Mouse (Mus musculus) lung, postnatal 0 days (tissue): ENCODE measurements around the gene Hook2. TPM values are rescaled to one million over a fixed set of nuclear protein-coding genes. Genes with fewer than 3 reads are reported as not detected.

Experiments used
- ATAC-seq: fragments of 200-750 bp; cut with Nextera tagmentation; 2 replicates; pipeline ENCODE4 v1.8.0; 2017; ENCODE audit warnings: moderate library complexity
- DNase-seq: peaks from one replicate; pipeline ENCODE4 v3.0.0-alpha.2; 2016; ENCODE audit warnings: low spot score
- H3K27ac ChIP-seq: fragments of 300-500 bp; sonication (generic); 2 replicates; pipeline ENCODE4 v1.5.1; 2014; ENCODE audit warnings: antibody characterized with exemption, mild to moderate bottlenecking, low read length, mixed read lengths
- H3K27me3 ChIP-seq: fragments of 300-500 bp; sonication (generic); replicated peaks from 2 replicates; pipeline ENCODE4 v1.6.1; 2014; ENCODE audit warnings: low read length, mixed read lengths; ENCODE audit not compliant: insufficient read depth
- H3K36me3 ChIP-seq: fragments of 300-500 bp; sonication (generic); 2 replicates; pipeline ENCODE4 v1.6.1; 2014; ENCODE audit warnings: low read length, mixed read lengths; ENCODE audit not compliant: insufficient read depth
- H3K4me1 ChIP-seq: fragments of 300-500 bp; sonication (generic); 2 replicates; pipeline ENCODE4 v1.6.1; 2014; ENCODE audit warnings: antibody characterized with exemption, low read depth, low read length, mixed read lengths; ENCODE audit not compliant: insufficient read depth
- H3K4me2 ChIP-seq: fragments of 300-500 bp; sonication (generic); replicated peaks from 2 replicates; pipeline ENCODE4 v1.6.1; 2014; ENCODE audit warnings: low read depth, mild to moderate bottlenecking, low read length, moderate library complexity, mixed read lengths
- H3K4me3 ChIP-seq: fragments of 300-500 bp; sonication (generic); 2 replicates; pipeline ENCODE4 v1.5.1; 2014; ENCODE audit warnings: low read depth, low read length
- H3K9ac ChIP-seq: fragments of 300-500 bp; sonication (generic); replicated peaks from 2 replicates; pipeline ENCODE4 v1.6.1; 2014; ENCODE audit warnings: low read depth, mild to moderate bottlenecking
- H3K9me3 ChIP-seq: fragments of 300-500 bp; sonication (generic); 2 replicates; pipeline ENCODE4 v1.6.1; 2016; ENCODE audit warnings: low read length, mixed read lengths
- CTCF ChIP-seq: IDR thresholded peaks from 2 replicates; pipeline ENCODE4 v1.5.1; 2016; ENCODE audit warnings: antibody characterized with exemption, mild to moderate bottlenecking
- EP300 ChIP-seq: IDR thresholded peaks from 2 replicates; pipeline ENCODE4 v1.6.1; 2016; ENCODE audit warnings: antibody characterized with exemption, mild to moderate bottlenecking, control low read depth
- WGBS: fragments of 180-500 bp; shearing (Covaris S2); extraction: QIAGEN DNeasy Blood & Tissue Kit; methylation state at CpG from one replicate; pipeline ENCODE4 v1.1.7; 2014; 5-methylcytosine and 5-hydroxymethylcytosine counted together
- polyA plus RNA-seq: library from polyadenylated mRNA; unstranded; fragments of >200 nt; fragmentation: Nextera tagmentation; extraction: Ambion mirVana; gene quantifications from 2 replicates; pipeline ENCODE4 v1.2.1, GENCODE M21; 2015

The Hook2 gene
- polyA plus RNA-seq, 1 experiment from 2014 or later, result 19.2 TPM

DNA sequence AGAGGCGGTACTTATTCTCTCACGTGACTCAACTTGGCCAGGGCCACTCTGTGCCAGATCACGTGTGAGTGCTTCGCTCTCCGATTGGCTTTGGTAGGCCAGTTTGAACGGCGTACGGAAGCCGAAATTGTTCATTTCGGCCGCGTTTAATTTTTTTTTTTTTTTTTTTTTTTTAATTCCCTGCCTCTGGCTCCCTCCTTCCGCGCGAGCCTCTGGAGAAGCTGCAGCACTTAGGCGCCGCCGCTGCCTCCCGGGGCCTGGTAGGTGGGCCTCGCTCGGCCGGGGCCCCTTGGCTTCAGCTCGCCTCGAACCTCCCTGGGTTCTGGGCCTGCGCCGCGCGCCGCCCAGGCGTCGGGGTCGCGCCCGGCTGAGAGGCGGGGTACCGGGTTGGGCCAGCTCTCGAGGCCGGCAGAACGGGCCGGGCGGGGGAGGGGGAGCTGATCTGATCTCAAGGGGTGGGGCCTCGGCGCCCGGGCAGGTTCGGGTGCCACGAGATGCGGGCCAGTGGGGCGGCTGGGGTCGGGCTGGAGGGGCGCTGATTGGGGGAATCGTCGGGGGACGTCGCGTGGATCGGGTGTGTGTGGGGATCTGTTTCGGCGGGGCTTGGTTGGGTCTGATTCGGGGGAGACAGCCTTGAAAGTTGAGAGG lies 46.4 kb downstream of the Hook2 start, which contains the start of gene Tnpo2:
Gene Tnpo2, plus strand, starts transcription at position 198 of the 648 bp plus-strand sequence.
- Histone ChIP-seq H3K4me2 (peak within 1 kb of the TSS; percentile 96), H3K9me3 (no peaks in the 10 kb centered on the region), H3K4me3 (peak within 1 kb of the TSS; percentile 81), H3K36me3 (no peaks in the 10 kb centered on the region; the same call in 1 of the 2 replicates), H3K27ac (peak within 1 kb of the TSS; percentile 94), H3K27me3 (no peaks in the 10 kb centered on the region), H3K4me1 (peaks cover 3% of the 10 kb centered on the region), H3K9ac (peak within 1 kb of the TSS; percentile 76)
- DNase-seq (peak; percentile 99), ATAC-seq (peak; percentile 94)
- TF ChIP-seq EP300 (peak; percentile 71), CTCF (no peak)
- WGBS, result under 1% methylated on average over 59 of the region's 59 CpGs

DNA sequence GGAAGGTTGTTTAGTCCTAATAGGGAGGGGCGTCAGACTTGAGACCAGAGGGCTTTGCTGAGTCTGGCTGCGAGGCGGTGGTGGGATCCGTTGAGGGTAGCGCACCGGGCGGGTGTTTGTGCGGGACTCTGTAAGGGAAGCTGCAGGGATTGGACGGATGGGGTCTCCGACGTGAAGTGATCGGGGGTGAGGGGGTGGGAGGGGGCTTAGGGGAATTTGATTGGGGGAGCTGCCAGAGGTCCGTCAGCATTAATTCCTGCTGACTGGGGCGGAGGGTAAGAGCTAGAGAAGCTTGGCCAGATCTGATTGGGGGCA lies 46.9 kb downstream of the Hook2 start:
- no peak for TF ChIP-seq EP300
- ATAC-seq (peak; percentile 23), DNase-seq (no peak)
- Histone ChIP-seq H3K4me2 (peak overlapping the region; percentile 96), H3K9me3 (no peaks in the 10 kb centered on the region), H3K9ac (peak overlapping the region; percentile 76), H3K4me3 (peak overlapping the region; percentile 81), H3K27me3 (no peaks in the 10 kb centered on the region), H3K36me3 (no peaks in the 10 kb centered on the region), H3K4me1 (peaks cover 3% of the 10 kb centered on the region), H3K27ac (peak overlapping the region; percentile 94)
- WGBS, result 2% methylated on average over 14 of the region's 14 CpGs

DNA sequence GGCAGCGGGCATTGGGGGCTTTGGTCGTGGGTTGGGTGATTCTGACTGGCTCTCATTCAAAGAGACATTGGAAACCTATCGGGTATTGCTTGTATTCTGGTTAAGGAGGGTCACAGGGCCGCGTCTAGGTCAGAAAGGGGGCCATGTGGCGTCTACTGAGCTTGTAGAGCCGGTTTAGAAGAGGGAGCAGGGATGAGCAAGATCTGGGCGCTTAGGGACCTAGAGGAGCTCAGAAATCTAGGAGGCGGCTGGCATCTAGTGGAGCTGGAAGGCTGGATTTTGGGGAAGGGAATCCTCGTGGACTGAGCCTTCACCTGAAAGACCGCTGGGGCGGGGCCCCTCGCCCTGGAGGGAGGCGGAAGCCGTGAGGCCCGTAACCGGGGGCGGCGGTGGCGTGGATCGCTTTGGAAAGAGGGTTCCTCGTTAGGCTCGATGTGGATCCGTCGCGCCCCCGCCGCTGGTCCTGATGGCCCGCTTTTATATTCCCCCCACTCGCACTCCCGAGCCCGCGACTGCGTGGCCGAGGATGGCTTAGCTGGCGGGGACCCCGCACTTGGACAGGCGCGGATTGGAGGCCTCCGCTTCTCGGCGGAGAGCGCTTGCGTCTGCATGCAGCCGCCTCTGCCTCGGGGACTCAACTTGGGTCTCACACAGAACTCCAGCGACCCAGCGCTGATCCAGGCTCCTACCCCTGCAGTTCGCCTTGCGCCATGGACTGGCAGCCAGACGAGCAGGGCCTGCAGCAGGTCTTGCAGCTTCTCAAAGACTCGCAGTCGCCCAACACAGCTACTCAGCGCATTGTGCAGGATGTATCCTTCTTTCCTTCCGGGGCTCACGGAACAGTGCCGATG lies 47.5 kb downstream of the Hook2 start:
- Histone ChIP-seq H3K27ac (peak overlapping the region; percentile 94), H3K4me3 (peak overlapping the region; percentile 81), H3K4me1 (peaks cover 3% of the 10 kb centered on the region), H3K9ac (peak overlapping the region; percentile 76), H3K4me2 (peak overlapping the region; percentile 96), H3K36me3 (0 out of 2 replicates have a peak, but pooled peaks cover 2% of the 10 kb centered on the region), H3K9me3 (no peaks in the 10 kb centered on the region), H3K27me3 (no peaks in the 10 kb centered on the region)
- ATAC-seq (no peak), DNase-seq (peak; percentile 51)
- TF ChIP-seq EP300 (no peak), CTCF (no peak)
- WGBS, result under 1% methylated on average over 39 of the region's 57 CpGs

DNA sequence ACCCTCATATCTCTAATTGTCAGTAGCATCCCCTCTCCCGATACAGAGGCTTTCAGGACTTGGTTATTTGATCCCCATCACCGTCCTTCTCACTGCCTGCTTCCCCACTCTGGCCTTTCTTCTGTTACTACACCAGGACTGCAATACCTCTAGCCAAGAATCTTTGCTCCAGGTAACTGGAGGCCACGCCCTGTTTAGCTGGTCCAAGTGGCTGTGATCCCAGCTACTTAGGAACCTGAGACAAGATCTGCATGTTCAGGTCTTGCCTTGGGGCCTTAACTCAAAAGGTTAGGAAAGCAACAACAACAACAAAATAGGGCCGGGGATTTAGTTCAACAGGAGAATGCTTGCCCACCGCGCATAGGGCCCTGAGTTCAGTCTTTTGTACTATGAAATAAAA lies 53.2 kb downstream of the Hook2 start:
- no peaks in the 10 kb centered on the region for H3K27me3 ChIP-seq
- H3K36me3 ChIP-seq, result peaks cover 27% of the 10 kb centered on the region
- no peaks in the 10 kb centered on the region for H3K9me3 ChIP-seq
- WGBS, result 95% methylated on average over 6 of the region's 6 CpGs
- H3K9ac ChIP-seq, result no peak overlapping the region
- TF ChIP-seq CTCF, result no peak
- no peak for TF ChIP-seq EP300
- no peak overlapping the region for H3K4me2 ChIP-seq
- H3K4me1 ChIP-seq, result no peaks in the 10 kb centered on the region
- no peak overlapping the region for H3K4me3 ChIP-seq
- H3K27ac ChIP-seq, result no peak overlapping the region
- no peak for ATAC-seq
- no peak for DNase-seq

Other genes starting within 250 kb of the Hook2 start
- gene Nfix, start 190.3 kb upstream of the Hook2 start, polyA plus RNA-seq, result 38.8 and 45.1 TPM in 2 replicates
- 6.2 and 6.8 TPM in 2 replicates for gene Dand5, start 167.8 kb upstream of the Hook2 start, polyA plus RNA-seq
- 24.4 and 24.8 TPM in 2 replicates for gene Gadd45gip1, start 159.1 kb upstream of the Hook2 start, polyA plus RNA-seq
- gene Rad23a, start 149.9 kb upstream of the Hook2 start, polyA plus RNA-seq, result 77.9 and 85.7 TPM in 2 replicates
- 318 and 405 TPM in 2 replicates for gene Calr, start 143.7 kb upstream of the Hook2 start, polyA plus RNA-seq
- gene Farsa, start 133.6 kb upstream of the Hook2 start, polyA plus RNA-seq, result 44.0 and 44.6 TPM in 2 replicates
- gene Syce2, start 118.5 kb upstream of the Hook2 start, polyA plus RNA-seq, result 11.1 and 11.4 TPM in 2 replicates
- 16.2 and 21.1 TPM in 2 replicates for gene Gcdh, start 96.7 kb upstream of the Hook2 start, polyA plus RNA-seq
- gene Klf1, start 88.7 kb upstream of the Hook2 start, polyA plus RNA-seq, result 0.69 and 1.1 TPM in 2 replicates
- gene Dnase2a, start 82.0 kb upstream of the Hook2 start, polyA plus RNA-seq, result 24.0 and 29.1 TPM in 2 replicates
- 0.32 and 0.33 TPM in 2 replicates for gene Mast1, start 53.2 kb upstream of the Hook2 start, polyA plus RNA-seq
- not detected in 2 replicates for gene Rtbdn, start 43.6 kb upstream of the Hook2 start, polyA plus RNA-seq
- gene Gm49661, start 21.2 kb upstream of the Hook2 start, polyA plus RNA-seq, result 1.1 TPM in 1 of 2 replicates, not detected in the other
- gene Prdx2, start 21.0 kb upstream of the Hook2 start, polyA plus RNA-seq, result 337 and 356 TPM in 2 replicates
- 46.4 and 55.7 TPM in 2 replicates for gene Rnaseh2a, start 20.8 kb upstream of the Hook2 start, polyA plus RNA-seq
- gene Junb, start 11.9 kb upstream of the Hook2 start, polyA plus RNA-seq, result 69.0 and 126 TPM in 2 replicates
- not detected in 2 replicates for gene Best2, start 23.9 kb downstream of the Hook2 start, polyA plus RNA-seq
- gene Asna1, start 34.7 kb downstream of the Hook2 start, polyA plus RNA-seq, result 80.9 and 83.1 TPM in 2 replicates
- gene Trir, start 36.2 kb downstream of the Hook2 start, polyA plus RNA-seq, result 116 and 126 TPM in 2 replicates
- gene Tnpo2, start 46.3 kb downstream of the Hook2 start, polyA plus RNA-seq, result 16.4 and 18.0 TPM in 2 replicates
- 34.8 and 35.6 TPM in 2 replicates for gene Fbxw9, start 69.5 kb downstream of the Hook2 start, polyA plus RNA-seq
- not detected in 2 replicates for gene Gm5741, start 77.4 kb downstream of the Hook2 start, polyA plus RNA-seq
- gene Dhps, start 81.2 kb downstream of the Hook2 start, polyA plus RNA-seq, result 44.2 and 48.3 TPM in 2 replicates
- gene Wdr83os, start 90.1 kb downstream of the Hook2 start, polyA plus RNA-seq, result 88.9 and 95.6 TPM in 2 replicates
- gene Wdr83, start 90.7 kb downstream of the Hook2 start, polyA plus RNA-seq, result 26.7 and 27.0 TPM in 2 replicates
- gene Man2b1, start 92.7 kb downstream of the Hook2 start, polyA plus RNA-seq, result 38.4 and 40.6 TPM in 2 replicates
- gene Zfp791, start 132.5 kb downstream of the Hook2 start, polyA plus RNA-seq, result 1.5 and 1.6 TPM in 2 replicates
- gene Cks1brt, start 161.3 kb downstream of the Hook2 start, polyA plus RNA-seq, result not detected in 2 replicates
- gene Olfr371, start 235.4 kb downstream of the Hook2 start, polyA plus RNA-seq, result not detected in 2 replicates